Comparison of ENCODE assay signal across 33 mouse cellular contexts in genomic region chr19:53469256-53469655, GRCm38 (mm10). TPM values are rescaled to one million over a fixed set of nuclear protein-coding genes. Genes with fewer than 3 reads are reported as not detected.
A peak's percentile ranks its signal among the peaks of the same experiment; 100 is the strongest.
DNase-seq lines count a peak whose midpoint lies in the region; ATAC-seq and TF ChIP-seq lines count a peak whose summit lies in the region.
"Had no signal": no experiment of that assay in that cellular context is flagged by ENCODE, and none has a peak within 500 bp of the region (broad histone marks: within the 10 kb centered on the region; RNA-seq: fewer than 3 reads in every experiment).

No protein-coding gene starts in this region.

- no peak for ATAC-seq in embryonic facial prominence, embryonic 14.5 days (ENCODE audit: low read depth)
- ATAC-seq: activated CD4-positive, CD25-positive, alpha-beta regulatory T cell, adult 4 months; forebrain, postnatal 0 days; hindbrain, postnatal 0 days; intestine, embryonic 16.5 days; liver, embryonic 12.5 days; midbrain, embryonic 13.5 days had no signal

- no peak overlapping the region for H3K9ac ChIP-seq in embryonic facial prominence, embryonic 14.5 days (ENCODE audit: low read depth, low read length)
- H3K9ac ChIP-seq: embryonic facial prominence, embryonic 13.5 days; forebrain, postnatal 0 days; heart, embryonic 12.5 days; hindbrain, embryonic 12.5 days; limb, embryonic 12.5 days; liver, embryonic 12.5 days; midbrain, embryonic 13.5 days; neural tube, embryonic 13.5 days had no signal

- H3K4me3 ChIP-seq in embryonic facial prominence, embryonic 14.5 days (ENCODE audit: low read depth, low read length): no peak overlapping the region
- no peak overlapping the region for H3K4me3 ChIP-seq in embryonic facial prominence, embryonic 10.5 days
- no peak overlapping the region for H3K4me3 ChIP-seq in left cerebral cortex, adult 2 months
- H3K4me3 ChIP-seq: embryonic facial prominence, embryonic 13.5 days; erythroblast, embryonic 14.5 days; gastrocnemius, adult 2 months; heart, adult 2 months; heart, embryonic 12.5 days; hindbrain, embryonic 12.5 days; limb, embryonic 12.5 days; liver, embryonic 12.5 days; midbrain, embryonic 13.5 days; neural tube, embryonic 13.5 days had no signal

- 30% methylated on average over 7 of the region's 7 CpGs for WGBS in embryonic facial prominence, embryonic 14.5 days
- WGBS in embryonic facial prominence, embryonic 10.5 days: 61% methylated on average over 7 of the region's 7 CpGs

- TF ChIP-seq CTCF in left cerebral cortex, adult 2 months (IDR thresholded peaks at IDR 0.05): no peak

- H3K27me3 ChIP-seq in embryonic facial prominence, embryonic 14.5 days (replicated peaks; ENCODE audit: control insufficient read depth, insufficient read depth, low read length): no peaks in the 10 kb centered on the region
- no peaks in the 10 kb centered on the region for H3K27me3 ChIP-seq in embryonic facial prominence, embryonic 10.5 days (replicated peaks; ENCODE audit: low read depth, poor library complexity, severe bottlenecking)
- H3K27me3 ChIP-seq: CH12.LX; embryonic facial prominence, embryonic 13.5 days; heart, embryonic 12.5 days; hindbrain, embryonic 12.5 days; limb, embryonic 12.5 days; liver, embryonic 12.5 days; midbrain, embryonic 13.5 days; neural tube, embryonic 13.5 days had no signal

- intact Hi-C loops in left cerebral cortex, adult 2 months (cut with DNase I): no loop called here
- intact Hi-C loops in left cerebral cortex, postnatal 4 days (cut with DNase I): no loop called here
- intact Hi-C loops in left cerebral cortex, postnatal 25 days (cut with DNase I): loop anchor here (1.0 kb wide), 1 partner anchor 39 kb away; no protein-coding TSS in a partner anchor
- intact Hi-C loops in heart, postnatal 14 days (cut with DNase I): no loop called here

- H3K4me2 ChIP-seq in embryonic facial prominence, embryonic 14.5 days (ENCODE audit: low read depth, low read length): no peak overlapping the region
- H3K4me2 ChIP-seq: embryonic facial prominence, embryonic 13.5 days; heart, embryonic 12.5 days; hindbrain, embryonic 12.5 days; limb, embryonic 12.5 days; liver, embryonic 12.5 days; midbrain, embryonic 13.5 days; neural tube, embryonic 13.5 days had no signal

- no peaks in the 10 kb centered on the region for H3K36me3 ChIP-seq in embryonic facial prominence, embryonic 14.5 days (ENCODE audit: control insufficient read depth, insufficient read depth, low read length)
- H3K36me3 ChIP-seq in embryonic facial prominence, embryonic 10.5 days (replicated peaks): no peaks in the 10 kb centered on the region
- H3K36me3 ChIP-seq: embryonic facial prominence, embryonic 13.5 days; heart, embryonic 12.5 days; hindbrain, embryonic 12.5 days; limb, embryonic 12.5 days; liver, embryonic 12.5 days; midbrain, embryonic 13.5 days; neural tube, embryonic 13.5 days had no signal

- no peaks in the 10 kb centered on the region for H3K4me1 ChIP-seq in embryonic facial prominence, embryonic 14.5 days (ENCODE audit: control insufficient read depth, insufficient read depth, low read length)
- H3K4me1 ChIP-seq in embryonic facial prominence, embryonic 10.5 days: no peaks in the 10 kb centered on the region
- H3K4me1 ChIP-seq: embryonic facial prominence, embryonic 13.5 days; hindbrain, embryonic 12.5 days; midbrain, embryonic 13.5 days; neural tube, embryonic 13.5 days had no signal

- DNase-seq in embryonic facial prominence, embryonic 14.5 days (ENCODE audit: low spot score): peak; percentile 32
- no peak for DNase-seq in embryonic facial prominence, embryonic 10.5 days (ENCODE audit: low spot score)
- DNase-seq in left cerebral cortex, adult 2 months (ENCODE audit: extremely low spot score in 1 of 2, low spot score in 2 of 2): no peak
- no peak for DNase-seq in left cerebral cortex, postnatal 4 days
- peak; percentile 39 to 86 for DNase-seq in left cerebral cortex, postnatal 25 days (ENCODE audit: low spot score in 2 of 2)
- peak; percentile 44 for DNase-seq in right cerebral cortex, postnatal 25 days
- no peak for DNase-seq in heart, postnatal 14 days
- no peak for DNase-seq in gastrocnemius, postnatal 10 days
- DNase-seq: adrenal gland, adult 8-10 months; cerebellum, adult 8-10 months; cerebellum, postnatal 36 days; forebrain, postnatal 0 days; gastrocnemius, adult 2 months; heart, adult 2 months; heart, postnatal 10 days; kidney, adult 8-10 months; kidney, postnatal 4 days; lung, adult 2 months; lung, postnatal 10 days had no signal

- peaks cover 11% of the 10 kb centered on the region for H3K9me3 ChIP-seq in embryonic facial prominence, embryonic 14.5 days (ENCODE audit: control insufficient read depth, low read length)
- peaks cover 5% of the 10 kb centered on the region; the same call in 1 of the 2 replicates for H3K9me3 ChIP-seq in embryonic facial prominence, embryonic 10.5 days
- H3K9me3 ChIP-seq: hindbrain, embryonic 12.5 days had no signal

- H3K27ac ChIP-seq in embryonic facial prominence, embryonic 14.5 days (replicated peaks; ENCODE audit: low read depth, low read length): no peak overlapping the region
- no peak overlapping the region for H3K27ac ChIP-seq in embryonic facial prominence, embryonic 10.5 days (replicated peaks)
- peak overlapping the region; percentile 5; the same call in 1 of the 2 replicates for H3K27ac ChIP-seq in left cerebral cortex, adult 2 months
- H3K27ac ChIP-seq: embryonic facial prominence, embryonic 13.5 days; gastrocnemius, adult 2 months; heart, adult 2 months; hindbrain, embryonic 12.5 days; hindbrain, postnatal 0 days; kidney, postnatal 0 days; limb, embryonic 12.5 days; liver, embryonic 12.5 days; macrophage; midbrain, embryonic 13.5 days; neural tube, embryonic 13.5 days had no signal

RNA-seq across cellular contexts. Expression of gene Dusp5, which starts 59.7 kb away (rescaled TPM):
- polyA plus RNA-seq in embryonic facial prominence, embryonic 14.5 days (2014; fragmentation: Nextera tagmentation; extraction: Ambion mirVana): 2.2 and 3.3 TPM in 2 replicates
- polyA plus RNA-seq in embryonic facial prominence, embryonic 10.5 days (2016; fragmentation: Nextera tagmentation; extraction: Ambion mirVana): 6.9 and 7.8 TPM in 2 replicates
- 10 to 100 TPM; 16.7 to 26.9 TPM for total RNA-seq in left cerebral cortex, adult 2 months (2021)
- 1 to 10 TPM; 2.7 to 4.3 TPM for total RNA-seq in left cerebral cortex, postnatal 4 days (2021)
- 10 to 100 TPM in 1 of 2 experiments, 1 to 10 TPM in 1; 9.9 to 11.7 TPM for total RNA-seq in left cerebral cortex, postnatal 25 days (2021)
- total RNA-seq in heart, postnatal 14 days (2021): 10 to 100 TPM in 1 of 2 experiments, 1 to 10 TPM in 1; 9.9 to 10.0 TPM
- 1 to 10 TPM; 1.3 to 2.3 TPM for total RNA-seq in gastrocnemius, postnatal 10 days (2021)

Comparison
In these comparisons a context has a peak if more than half of its experiments do, and no peak if none do; other contexts are left out.
1. DNase-seq: peak in embryonic facial prominence, embryonic 14.5 days (single experiment), left cerebral cortex, postnatal 25 days (2 of 2) and right cerebral cortex, postnatal 25 days (single experiment); none in embryonic facial prominence, embryonic 10.5 days (single experiment), left cerebral cortex, adult 2 months (0 of 2), left cerebral cortex, postnatal 4 days (single experiment), heart, postnatal 14 days (0 of 2) and gastrocnemius, postnatal 10 days (single experiment).